Mouse (Mus musculus) macrophage (primary cell): Measurements from ENCODE around the gene Pik3c2g. TPM values are rescaled to one million over a fixed set of nuclear protein-coding genes. Genes with fewer than 3 reads are reported as not detected.

Experiments
- H3K27ac ChIP-seq: fragments of 350-480 bp; formaldehyde crosslinking; 2 replicates; pipeline ENCODE4 v1.9.0; 2021
- H3K36me3 ChIP-seq: fragments of 350-480 bp; formaldehyde crosslinking; 2 replicates; pipeline ENCODE4 v1.9.0; 2021; ENCODE audit errors: inconsistent target
- H3K4me3 ChIP-seq: fragments of 350-480 bp; formaldehyde crosslinking; 2 replicates; pipeline ENCODE4 v1.9.0; 2021; ENCODE audit errors: inconsistent target
- H3K79me2 ChIP-seq: fragments of 350-480 bp; formaldehyde crosslinking; 2 replicates; pipeline ENCODE4 v1.9.0; 2021; ENCODE audit errors: inconsistent target
- WGBS: methylation state at CpG from one replicate; pipeline ENCODE4 v1.1.7; 2026; ENCODE audit warnings: inconsistent platforms; ENCODE audit not compliant: missing documents; 5-methylcytosine and 5-hydroxymethylcytosine counted together
- polyA plus RNA-seq: library from polyadenylated mRNA; stranded (reverse); fragments of 250-400 nt; gene quantifications from 3 replicates; pipeline ENCODE4 v1.2.4, GENCODE M21; 2018; ENCODE audit warnings: inconsistent platforms

Gene Pik3c2g
- polyA plus RNA-seq, 1 experiment from 2014 or later = not detected

DNA sequence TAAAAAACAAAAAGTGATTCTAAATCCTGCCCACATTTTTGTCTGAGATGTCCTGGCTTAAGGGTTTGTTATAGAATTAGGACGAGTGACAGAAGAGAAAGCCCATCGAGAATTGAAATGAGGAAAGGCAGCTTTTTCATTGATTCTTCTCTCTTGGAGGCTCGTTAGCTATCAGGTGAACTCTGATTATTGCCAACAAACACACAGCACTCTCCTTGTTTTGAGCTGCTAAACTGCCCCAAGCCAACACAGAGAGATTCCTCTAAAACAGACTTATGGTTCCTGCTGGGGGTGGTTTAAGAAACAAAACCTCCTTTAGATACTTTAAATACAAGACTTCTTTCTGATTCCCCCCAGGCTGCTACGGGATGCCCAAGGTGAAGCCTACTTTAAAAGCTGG, 256.5 kb downstream of the Pik3c2g start:
- H3K4me3 ChIP-seq = no peak overlapping the region
- no peak overlapping the region for H3K27ac ChIP-seq
- whole genome bisulfite sequencing = 92% methylated on average over 4 of the region's 4 CpGs
- no peaks in the 10 kb centered on the region for H3K79me2 ChIP-seq
- H3K36me3 ChIP-seq = no peaks in the 10 kb centered on the region

DNA sequence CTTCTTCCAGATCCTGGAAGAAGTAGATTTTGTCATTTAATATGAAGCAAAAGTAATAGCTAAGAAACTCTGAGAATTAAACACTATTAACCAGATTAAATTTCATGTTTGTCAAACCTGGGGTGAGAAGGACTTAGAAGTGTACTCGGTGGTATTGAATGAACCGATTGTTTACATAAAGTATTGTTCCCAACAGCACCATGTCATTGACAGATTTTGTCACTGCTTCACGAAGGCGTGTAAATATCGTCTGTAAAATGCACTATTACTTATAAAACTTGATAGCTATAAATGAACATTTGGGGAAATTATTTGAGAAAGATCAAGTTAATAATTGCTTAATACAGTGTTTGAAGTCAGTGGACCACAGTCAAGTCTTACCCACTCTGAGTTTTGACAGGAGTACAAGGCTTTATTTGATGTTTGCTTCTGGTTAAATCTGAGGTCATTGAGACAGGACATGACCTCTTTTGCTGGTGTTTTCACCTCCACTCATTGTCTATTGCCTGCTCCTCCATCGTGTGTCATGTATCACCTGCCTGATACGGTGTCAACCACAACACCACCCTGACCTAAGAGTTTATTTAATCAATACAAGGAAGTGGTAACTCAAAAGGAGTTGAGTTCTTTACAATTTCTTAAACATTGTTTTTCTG, 260.0 kb downstream of the Pik3c2g start:
- Histone ChIP-seq H3K79me2 (no peaks in the 10 kb centered on the region), H3K27ac (no peak overlapping the region), H3K36me3 (no peaks in the 10 kb centered on the region), H3K4me3 (no peak overlapping the region)
- WGBS = 81% methylated on average over 7 of the region's 7 CpGs

DNA sequence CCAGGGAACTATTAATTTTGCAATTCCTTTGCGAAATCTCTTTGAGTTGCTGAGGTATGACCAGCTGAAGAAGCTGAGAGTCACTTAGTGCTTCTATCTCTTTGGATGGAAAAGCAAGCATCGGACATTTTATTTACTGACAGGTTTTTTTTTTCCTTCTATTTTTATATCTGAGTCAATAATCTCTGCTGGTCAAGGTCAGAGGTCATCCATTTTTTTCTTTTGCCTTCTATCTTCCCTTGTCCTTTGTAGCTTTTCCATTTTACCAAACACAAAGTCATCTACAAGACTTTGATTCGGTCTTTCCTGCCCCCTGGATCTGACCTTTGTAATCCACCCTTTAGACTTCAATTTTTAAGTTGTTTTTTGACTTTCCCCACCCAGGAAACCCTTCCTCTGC, 262.9 kb downstream of the Pik3c2g start:
- Histone ChIP-seq H3K4me3 (no peak overlapping the region), H3K36me3 (no peaks in the 10 kb centered on the region), H3K27ac (no peak overlapping the region), H3K79me2 (no peaks in the 10 kb centered on the region)
- WGBS = 77% methylated on average over 3 of the region's 3 CpGs

DNA sequence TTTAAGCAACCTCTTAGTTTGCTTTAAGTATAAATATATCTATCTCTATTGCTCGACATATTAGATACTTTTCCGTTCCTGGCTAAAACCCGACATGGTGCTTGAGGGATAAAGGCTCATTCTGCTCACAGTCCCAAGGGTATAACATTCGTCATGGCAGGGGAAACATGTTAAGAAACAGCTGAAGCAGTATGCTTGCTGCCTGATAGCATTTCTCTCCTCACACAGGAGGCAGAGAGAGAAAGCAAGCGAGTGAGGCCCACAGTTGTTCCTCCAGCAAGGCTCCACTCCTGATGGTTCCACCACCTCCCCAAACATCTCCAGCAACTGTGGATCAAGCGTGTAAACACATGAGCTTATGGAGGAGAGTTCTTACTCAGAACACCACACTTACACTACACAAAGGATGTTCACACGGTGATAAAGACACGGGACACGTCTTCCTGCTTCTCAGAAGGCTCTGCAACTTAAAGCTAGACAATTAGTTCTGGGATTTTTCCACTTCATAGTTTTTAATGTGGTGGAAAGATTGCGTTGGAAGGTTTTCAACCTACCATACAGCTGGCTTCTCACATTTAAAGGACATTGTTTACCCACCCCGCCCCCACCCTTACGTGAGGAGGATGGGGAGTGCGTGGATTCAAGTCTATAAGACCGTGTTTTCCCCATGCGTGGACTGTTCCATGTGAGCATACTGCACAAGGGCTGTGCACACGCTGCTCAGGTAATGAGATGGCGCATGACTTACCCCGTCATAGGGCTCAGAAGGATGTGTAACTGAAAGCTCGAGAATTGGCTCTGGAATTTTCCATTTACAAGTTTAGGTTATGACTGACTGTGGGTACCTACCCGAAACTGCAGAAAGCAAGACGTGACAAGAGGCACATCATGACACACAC, 264.9 kb downstream of the Pik3c2g start:
- H3K36me3 ChIP-seq = no peaks in the 10 kb centered on the region
- 89% methylated on average over 21 of the region's 21 CpGs for WGBS
- no peak overlapping the region for H3K27ac ChIP-seq
- H3K79me2 ChIP-seq = no peaks in the 10 kb centered on the region
- H3K4me3 ChIP-seq = no peak overlapping the region

DNA sequence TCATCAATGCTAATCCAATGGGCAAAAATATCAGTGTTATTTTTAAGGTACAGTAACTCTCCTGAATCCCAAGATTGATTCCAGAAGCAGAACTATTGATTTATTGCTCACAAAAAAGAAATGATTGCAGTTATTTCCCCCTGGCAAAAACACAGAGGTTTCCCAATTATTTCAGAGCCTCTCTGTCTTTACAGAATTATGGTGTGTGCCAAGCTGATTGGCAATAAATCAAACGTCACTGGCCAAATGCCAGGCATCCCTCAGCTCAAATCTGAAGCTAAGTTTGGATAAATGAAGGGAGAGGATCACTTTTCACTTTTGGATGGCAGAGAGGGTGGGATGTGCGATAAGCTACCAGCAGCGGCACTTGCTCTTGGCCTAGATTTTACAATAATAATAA, 265.8 kb downstream of the Pik3c2g start:
- H3K79me2 ChIP-seq = no peaks in the 10 kb centered on the region
- H3K4me3 ChIP-seq = no peak overlapping the region
- no peak overlapping the region for H3K27ac ChIP-seq
- whole genome bisulfite sequencing = 85% methylated on average over 3 of the region's 3 CpGs
- no peaks in the 10 kb centered on the region for H3K36me3 ChIP-seq

DNA sequence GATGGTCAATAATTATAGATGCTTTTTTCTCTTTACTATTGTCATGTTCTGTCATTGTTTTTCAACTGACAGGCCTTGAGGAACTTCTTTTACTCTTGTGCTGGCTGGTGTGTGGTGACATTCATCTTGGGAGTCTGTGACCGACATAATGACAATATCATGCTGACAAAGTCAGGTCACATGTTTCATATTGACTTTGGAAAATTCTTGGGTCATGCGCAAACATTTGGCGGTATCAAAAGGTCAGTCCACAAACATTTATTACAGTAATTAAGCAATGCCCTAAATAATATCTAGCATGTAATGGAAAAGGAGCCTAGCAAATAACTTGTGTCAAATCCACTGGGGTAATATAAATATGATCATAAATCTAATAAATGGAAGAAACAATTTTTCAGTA, 273.1 kb downstream of the Pik3c2g start:
- no peak overlapping the region for H3K4me3 ChIP-seq
- H3K79me2 ChIP-seq = no peaks in the 10 kb centered on the region
- H3K27ac ChIP-seq = no peak overlapping the region
- H3K36me3 ChIP-seq = no peaks in the 10 kb centered on the region
- 90% methylated on average over 3 of the region's 3 CpGs for WGBS

DNA sequence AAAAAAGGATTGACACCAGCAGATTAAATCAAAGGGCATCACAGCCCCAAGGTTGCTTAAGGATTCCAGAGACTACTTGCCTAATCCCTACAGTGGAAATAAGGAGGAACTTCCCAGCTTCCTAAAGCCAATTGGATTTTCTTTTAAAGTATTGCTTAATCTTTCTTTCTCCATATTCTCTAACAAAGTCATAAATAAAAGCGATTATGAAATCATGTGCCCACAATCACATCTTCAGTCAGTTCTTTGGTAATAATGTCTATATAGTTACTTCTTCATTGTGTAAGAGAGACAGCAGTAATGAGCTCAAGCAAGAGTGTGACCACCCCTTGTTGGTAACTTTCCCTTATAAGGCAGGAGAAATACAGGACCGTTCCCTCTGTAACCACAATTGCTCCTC, 274.5 kb downstream of the Pik3c2g start:
- 34% methylated on average over 2 of the region's 2 CpGs for WGBS
- H3K4me3 ChIP-seq = no peak overlapping the region
- no peaks in the 10 kb centered on the region for H3K36me3 ChIP-seq

DNA sequence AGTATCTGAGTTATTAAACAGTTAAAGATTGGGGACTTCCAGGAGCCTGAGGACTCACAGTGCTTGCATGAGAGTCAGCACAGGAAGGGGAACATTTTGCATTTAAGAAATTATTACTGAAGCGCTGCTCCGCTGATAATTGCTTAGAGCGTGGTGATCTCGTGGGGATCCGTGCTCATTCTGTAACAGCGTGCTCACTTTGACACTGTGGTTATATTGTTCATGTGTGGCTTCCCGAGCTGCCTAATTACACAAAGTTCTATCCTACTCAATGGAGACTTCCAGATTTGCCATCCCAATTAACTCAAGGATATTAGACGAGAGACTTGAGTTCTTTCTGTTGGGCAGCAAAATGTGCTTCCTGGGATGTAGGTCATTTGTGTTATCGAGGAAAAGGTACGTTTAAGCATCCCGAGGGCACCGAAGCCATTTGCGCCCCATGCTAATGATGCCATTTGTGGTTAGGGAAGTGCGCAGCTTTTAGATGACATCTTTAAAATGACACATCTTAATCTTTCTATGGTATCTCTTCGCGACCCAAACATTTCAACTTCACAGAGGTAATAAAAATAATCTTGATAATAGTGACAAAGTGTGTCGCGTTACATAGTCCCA, 278.1 kb downstream of the Pik3c2g start:
- WGBS = 95% methylated on average over 18 of the region's 18 CpGs
- no peaks in the 10 kb centered on the region for H3K36me3 ChIP-seq

More for the DNA sequence above, 274.5 kb downstream of the Pik3c2g start:
- H3K27ac ChIP-seq = no peak overlapping the region
- no peaks in the 10 kb centered on the region for H3K79me2 ChIP-seq

DNA sequence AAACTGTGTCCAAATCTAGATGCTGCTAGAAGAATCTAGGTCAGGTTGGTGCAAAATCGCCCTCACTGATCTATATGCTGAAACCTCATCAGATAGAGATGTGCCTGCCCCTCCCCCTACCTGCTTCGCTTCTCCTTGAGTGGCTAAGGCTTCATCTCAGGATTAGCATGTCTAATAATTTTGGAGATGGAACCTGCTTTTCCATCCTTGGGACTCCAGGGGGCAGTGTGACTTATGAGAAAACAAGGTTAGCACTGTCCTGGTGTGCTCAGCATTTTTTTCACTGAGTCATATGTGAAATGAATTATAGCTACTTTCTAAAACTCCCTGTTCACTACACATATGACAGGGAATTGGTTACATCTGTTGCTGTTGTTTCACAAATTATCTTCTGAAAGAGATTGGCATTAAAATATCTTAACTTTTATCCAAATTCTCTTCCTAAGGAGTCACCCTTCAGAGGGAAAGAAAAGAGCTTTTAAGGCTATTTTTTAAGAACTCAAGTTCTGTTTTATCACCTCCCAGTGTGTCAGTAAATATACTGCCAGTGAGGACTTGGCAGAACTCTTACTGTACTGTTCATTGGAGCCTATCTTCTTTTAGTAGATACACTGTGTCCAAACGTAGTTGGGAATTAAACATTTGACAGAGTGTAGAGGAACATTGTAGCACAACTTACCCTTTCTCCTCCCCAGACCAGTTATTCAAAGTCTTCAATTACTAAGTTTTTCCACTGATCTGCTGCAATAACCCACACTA, 287.6 kb downstream of the Pik3c2g start:
- 36% methylated on average over 3 of the region's 3 CpGs for WGBS
- H3K79me2 ChIP-seq = no peaks in the 10 kb centered on the region
- H3K4me3 ChIP-seq = no peak overlapping the region
- H3K36me3 ChIP-seq = no peaks in the 10 kb centered on the region
- H3K27ac ChIP-seq = no peak overlapping the region

More for the DNA sequence above, 278.1 kb downstream of the Pik3c2g start:
- H3K4me3 ChIP-seq = no peak overlapping the region
- H3K79me2 ChIP-seq = no peaks in the 10 kb centered on the region
- H3K27ac ChIP-seq = no peak overlapping the region

DNA sequence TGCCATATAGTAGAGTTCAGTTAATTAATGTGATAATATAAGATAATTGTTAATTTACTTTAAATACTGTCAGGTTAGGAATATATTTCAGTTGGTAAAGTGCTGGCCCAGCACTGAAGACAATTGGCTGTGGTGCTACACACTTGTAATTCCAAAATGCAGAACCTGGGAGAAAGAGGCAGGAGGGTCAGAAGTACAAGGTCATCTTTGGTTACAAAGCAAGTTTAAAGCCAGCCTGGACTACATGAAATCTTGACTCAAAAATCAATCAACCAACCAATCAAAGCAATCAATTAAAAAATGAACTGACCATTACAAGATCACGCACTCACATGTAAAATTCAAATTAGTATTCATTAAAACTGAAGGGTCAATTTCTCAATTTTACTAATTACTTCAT, 289.7 kb downstream of the Pik3c2g start:
- WGBS = 92% methylated on average over 1 of the region's 1 CpGs
- Histone ChIP-seq H3K79me2 (no peaks in the 10 kb centered on the region), H3K27ac (no peak overlapping the region), H3K4me3 (no peak overlapping the region), H3K36me3 (no peaks in the 10 kb centered on the region)

DNA sequence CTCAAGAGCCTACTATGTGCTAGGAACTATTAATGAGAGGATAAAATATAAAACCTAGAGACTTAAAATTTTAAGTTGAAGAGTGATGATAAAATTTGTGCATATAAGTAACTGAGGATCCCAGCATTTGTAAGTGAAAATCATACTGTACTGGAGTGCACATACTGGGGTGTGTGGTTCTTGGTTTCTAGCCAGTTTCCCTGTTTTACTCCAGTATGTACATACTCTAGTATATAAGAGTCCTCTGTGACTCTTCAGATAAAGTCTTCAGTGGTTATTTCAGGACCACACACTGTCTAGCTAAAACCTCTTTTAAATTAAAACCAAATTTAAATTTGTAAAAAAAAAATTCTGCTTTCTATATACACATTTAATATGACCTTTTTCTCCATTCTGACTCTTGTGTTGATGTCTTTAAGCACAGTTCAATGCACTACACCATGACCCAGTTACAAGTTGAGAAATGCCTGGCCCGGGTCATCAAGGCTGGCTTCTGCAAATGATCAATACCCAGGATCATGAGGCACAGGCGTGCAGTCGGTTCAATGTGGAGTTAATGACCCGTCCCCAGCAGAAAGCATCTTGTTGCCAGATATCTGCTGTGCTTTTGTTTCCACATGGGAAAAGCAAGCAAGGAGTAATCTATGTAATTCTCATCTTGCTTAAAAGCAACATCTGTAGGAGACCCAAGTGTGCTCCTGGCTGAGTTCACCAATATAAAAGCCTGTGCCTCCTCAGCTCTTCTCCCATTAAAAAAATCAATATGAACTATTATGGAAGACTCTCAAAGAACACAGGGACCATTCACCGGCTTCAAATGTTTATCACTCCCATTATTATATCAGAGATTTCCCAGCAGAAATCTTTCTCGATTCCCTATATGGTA, 290.7 kb downstream of the Pik3c2g start:
- Histone ChIP-seq H3K79me2 (no peaks in the 10 kb centered on the region), H3K4me3 (no peak overlapping the region), H3K36me3 (no peaks in the 10 kb centered on the region), H3K27ac (no peak overlapping the region)
- 81% methylated on average over 6 of the region's 6 CpGs for whole genome bisulfite sequencing

DNA sequence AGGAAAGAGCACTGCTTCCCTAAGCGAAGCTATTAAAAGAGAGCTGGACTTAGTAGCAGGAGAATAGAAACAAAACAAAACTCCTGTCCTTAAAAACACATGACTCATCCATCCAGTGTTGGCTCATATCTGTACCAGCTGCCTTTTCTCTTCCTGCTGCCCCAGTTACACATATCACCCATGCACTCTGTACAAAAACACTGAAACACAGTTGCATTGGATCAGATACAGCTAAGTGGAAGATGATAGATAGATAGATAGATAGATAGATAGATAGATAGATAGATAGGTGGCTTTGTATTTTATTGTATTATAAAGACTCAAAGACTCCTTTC, 291.3 kb downstream of the Pik3c2g start:
- Histone ChIP-seq H3K79me2 (no peaks in the 10 kb centered on the region), H3K4me3 (no peak overlapping the region), H3K27ac (no peak overlapping the region), H3K36me3 (no peaks in the 10 kb centered on the region)
- 81% methylated on average over 1 of the region's 1 CpGs for WGBS

DNA sequence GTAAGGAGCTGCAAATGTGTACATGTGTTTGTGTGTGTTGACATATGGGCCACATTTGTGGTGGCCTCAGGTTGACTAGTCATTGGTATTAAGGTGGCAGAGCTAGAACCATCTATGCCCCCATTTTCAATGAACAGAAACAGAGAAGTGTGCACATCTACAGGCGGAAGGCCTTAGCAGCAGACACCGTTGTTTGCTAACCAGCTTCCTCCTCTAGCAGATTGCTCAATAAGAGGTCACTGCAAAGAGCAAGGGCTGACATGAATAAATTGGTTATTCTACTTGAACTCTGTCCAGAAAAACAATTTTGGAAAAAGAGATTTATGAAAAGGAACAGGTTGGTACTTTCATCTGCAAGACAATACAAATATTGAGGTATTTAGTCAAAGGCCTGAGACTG, 295.1 kb downstream of the Pik3c2g start:
- Histone ChIP-seq H3K4me3 (no peak overlapping the region), H3K27ac (no peak overlapping the region), H3K79me2 (no peaks in the 10 kb centered on the region), H3K36me3 (no peaks in the 10 kb centered on the region)
- 40% methylated on average over 2 of the region's 2 CpGs for WGBS

DNA sequence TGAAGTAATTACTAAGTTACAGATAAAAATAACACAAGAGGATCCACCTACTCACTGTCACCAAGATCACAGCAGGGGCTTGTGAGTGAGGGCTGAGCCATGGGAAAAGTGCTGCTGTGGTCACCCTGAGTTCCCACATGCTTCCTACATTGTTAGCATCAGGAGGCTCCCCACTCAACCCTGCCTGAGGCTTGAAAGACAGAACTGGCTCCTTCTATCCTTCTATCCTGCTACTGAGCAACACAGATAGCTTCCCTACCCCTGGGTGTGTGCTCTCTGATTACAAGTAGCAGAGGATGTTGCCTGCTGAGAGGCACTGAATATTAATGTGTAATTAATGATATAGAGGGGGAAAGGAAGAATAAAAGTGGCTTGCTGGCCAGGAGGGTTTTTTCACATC, 300.2 kb downstream of the Pik3c2g start:
- no peak overlapping the region for H3K4me3 ChIP-seq
- no peaks in the 10 kb centered on the region for H3K36me3 ChIP-seq
- no peak overlapping the region for H3K27ac ChIP-seq
- no peaks in the 10 kb centered on the region for H3K79me2 ChIP-seq
